Mouse (Mus musculus) midbrain, embryonic 11.5 days (tissue): ENCODE results near the gene Runx1. TPM values are rescaled to one million over a fixed set of nuclear protein-coding genes. Genes with fewer than 3 reads are reported as not detected.

Experiments used
- ATAC-seq: fragments of 200-750 bp; cut with Nextera tagmentation; 2 replicates; pipeline ENCODE4 v1.8.0; 2017; ENCODE audit warnings: moderate TSS enrichment, moderate library complexity; ENCODE audit not compliant: low FRiP score
- DNase-seq: peaks from one replicate; pipeline ENCODE4 v3.0.0; 2015; ENCODE audit warnings: low spot score; ENCODE audit errors: missing footprints
- H3K27ac ChIP-seq: fragments of 300-500 bp; sonication (generic); 2 replicates; pipeline ENCODE4 v1.5.1; 2014; ENCODE audit warnings: low read depth, low read length
- H3K27me3 ChIP-seq: fragments of 300-500 bp; sonication (generic); 2 replicates; pipeline ENCODE4 v1.6.1; 2014; ENCODE audit warnings: mild to moderate bottlenecking, low read length, moderate library complexity, mixed read lengths; ENCODE audit not compliant: control insufficient read depth, insufficient read depth
- H3K36me3 ChIP-seq: fragments of 300-500 bp; sonication (generic); 2 replicates; pipeline ENCODE4 v1.6.1; 2014; ENCODE audit warnings: mild to moderate bottlenecking, low read length, moderate library complexity, mixed read lengths; ENCODE audit not compliant: control insufficient read depth, insufficient read depth
- H3K4me1 ChIP-seq: fragments of 300-500 bp; sonication (generic); 2 replicates; pipeline ENCODE4 v1.6.1; 2014; ENCODE audit warnings: low read length; ENCODE audit not compliant: control insufficient read depth, insufficient read depth
- H3K4me2 ChIP-seq: fragments of 300-500 bp; sonication (generic); 2 replicates; pipeline ENCODE4 v1.6.1; 2014; ENCODE audit warnings: mild to moderate bottlenecking, moderate library complexity
- H3K4me3 ChIP-seq: fragments of 300-500 bp; sonication (generic); 2 replicates; pipeline ENCODE4 v1.5.1; 2014; ENCODE audit warnings: low read depth, low read length
- H3K9ac ChIP-seq: fragments of 300-500 bp; sonication (generic); 2 replicates; pipeline ENCODE4 v1.6.1; 2014; ENCODE audit warnings: low read length
- H3K9me3 ChIP-seq: fragments of 300-500 bp; sonication (generic); 2 replicates; pipeline ENCODE4 v1.6.1; 2016; ENCODE audit warnings: low read length; ENCODE audit not compliant: control insufficient read depth
- WGBS: fragments of 180-500 bp; shearing (Covaris S2); extraction: QIAGEN DNeasy Blood & Tissue Kit; methylation state at CpG from one replicate; pipeline ENCODE4 v1.1.7; 2014; 5-methylcytosine and 5-hydroxymethylcytosine counted together
- polyA plus RNA-seq: library from polyadenylated mRNA; unstranded; fragments of >200 nt; fragmentation: Nextera tagmentation; extraction: Ambion mirVana; gene quantifications from 2 replicates; pipeline ENCODE4 v1.2.1, GENCODE M21; 2014

The Runx1 gene
- polyA plus RNA-seq, 1 experiment from 2014 or later = 0.93 TPM

GRCm38 (mm10) chr16:92861571-92861970, 35.6 kb upstream of the Runx1 start:
- DNase-seq (no peak), ATAC-seq (no peak)
- Histone ChIP-seq H3K4me2 (no peak overlapping the region), H3K36me3 (no peaks in the 10 kb centered on the region), H3K4me1 (no peaks in the 10 kb centered on the region), H3K27me3 (no peaks in the 10 kb centered on the region), H3K4me3 (no peak overlapping the region), H3K27ac (no peak overlapping the region), H3K9me3 (no peaks in the 10 kb centered on the region), H3K9ac (no peak overlapping the region)
- WGBS = 84% methylated on average over 2 of the region's 2 CpGs

- 97% methylated on average over 1 of the region's 1 CpGs for whole genome bisulfite sequencing
- Histone ChIP-seq H3K4me2 (no peak overlapping the region), H3K9ac (no peak overlapping the region), H3K27me3 (no peaks in the 10 kb centered on the region), H3K9me3 (no peaks in the 10 kb centered on the region), H3K4me1 (no peaks in the 10 kb centered on the region), H3K27ac (no peak overlapping the region), H3K36me3 (no peaks in the 10 kb centered on the region), H3K4me3 (no peak overlapping the region)
- no peak for ATAC-seq
- DNase-seq = no peak
Observed at GRCm38 (mm10) chr16:92860649-92861048, 34.7 kb upstream of the Runx1 start.

DNA sequence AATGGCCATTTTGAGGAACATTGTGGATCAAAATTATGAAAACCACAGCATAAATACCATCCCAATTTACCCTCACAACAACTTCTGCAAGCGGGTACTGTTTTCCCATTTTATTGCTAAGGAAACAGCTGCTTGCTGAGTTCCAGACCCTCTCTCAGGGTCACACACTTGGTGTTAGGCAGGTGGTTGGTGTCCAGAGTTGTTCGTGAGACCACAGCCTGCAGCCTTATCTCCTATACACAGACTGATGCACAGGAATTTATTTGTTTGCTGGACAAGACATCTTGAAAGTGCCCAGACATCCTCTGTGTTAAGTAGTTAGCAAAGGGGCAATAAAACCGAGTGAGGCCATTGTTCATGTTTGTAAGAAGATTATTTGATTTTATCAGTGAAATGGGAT, 30.8 kb upstream of the Runx1 start:
- H3K4me1 ChIP-seq = no peaks in the 10 kb centered on the region
- H3K4me2 ChIP-seq = no peak overlapping the region
- 84% methylated on average over 3 of the region's 3 CpGs for WGBS
- no peak overlapping the region for H3K27ac ChIP-seq
- DNase-seq (no peak), ATAC-seq (no peak)
- no peaks in the 10 kb centered on the region for H3K9me3 ChIP-seq
- H3K36me3 ChIP-seq = no peaks in the 10 kb centered on the region
- H3K27me3 ChIP-seq = no peaks in the 10 kb centered on the region
- H3K4me3 ChIP-seq = no peak overlapping the region
- no peak overlapping the region for H3K9ac ChIP-seq

DNA sequence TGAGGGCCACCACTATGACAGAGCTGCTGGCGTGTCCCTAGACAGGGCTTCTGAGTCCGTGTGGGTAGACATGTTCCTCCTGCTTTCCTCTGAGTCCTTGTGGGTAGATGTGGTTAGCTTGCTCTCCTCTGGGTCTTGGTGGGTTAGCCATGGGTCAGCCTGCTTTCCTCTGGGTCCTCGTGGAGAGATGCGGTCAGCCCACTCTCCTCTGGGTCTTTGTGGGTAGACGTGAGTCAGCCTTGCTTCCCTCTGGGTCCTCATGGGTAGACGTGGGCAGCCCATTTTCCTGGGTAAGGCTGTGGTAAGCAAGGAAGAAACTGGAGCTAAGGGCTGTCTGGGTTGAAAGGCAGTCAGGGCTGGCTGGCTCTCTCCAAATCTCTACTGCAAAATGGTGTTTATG, 26.3 kb upstream of the Runx1 start:
- H3K27me3 ChIP-seq = no peaks in the 10 kb centered on the region
- no peak overlapping the region for H3K4me2 ChIP-seq
- no peak overlapping the region for H3K9ac ChIP-seq
- no peak overlapping the region for H3K4me3 ChIP-seq
- DNase-seq (no peak), ATAC-seq (no peak)
- no peaks in the 10 kb centered on the region for H3K9me3 ChIP-seq
- no peaks in the 10 kb centered on the region for H3K36me3 ChIP-seq
- no peaks in the 10 kb centered on the region for H3K4me1 ChIP-seq
- WGBS = 90% methylated on average over 6 of the region's 6 CpGs
- H3K27ac ChIP-seq = no peak overlapping the region

DNA sequence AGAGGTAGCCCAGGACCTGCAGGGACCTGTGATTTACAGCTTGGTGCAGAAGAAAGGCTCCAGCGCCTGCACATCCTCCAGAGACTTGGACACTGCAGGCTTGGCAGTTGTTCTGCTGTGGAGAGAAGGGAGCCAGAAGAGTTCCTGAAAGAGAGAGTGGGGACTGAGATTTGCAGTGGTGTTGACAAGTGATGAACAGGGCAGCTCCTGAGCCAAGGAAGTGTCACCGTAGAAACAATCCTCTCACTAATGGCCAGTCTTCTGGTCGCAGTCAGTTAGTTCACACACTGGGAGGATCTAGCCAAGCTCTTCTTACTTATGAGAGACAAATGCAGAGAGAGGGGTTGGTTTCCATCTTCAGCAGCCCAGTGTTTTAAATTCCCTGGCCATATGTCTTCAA, 24.5 kb upstream of the Runx1 start:
- peaks cover 2% of the 10 kb centered on the region; the same call in 1 of the 2 replicates for H3K4me1 ChIP-seq
- no peak overlapping the region for H3K27ac ChIP-seq
- H3K9me3 ChIP-seq = no peaks in the 10 kb centered on the region
- no peak overlapping the region for H3K9ac ChIP-seq
- no peaks in the 10 kb centered on the region for H3K36me3 ChIP-seq
- H3K4me3 ChIP-seq = no peak overlapping the region
- no peak overlapping the region for H3K4me2 ChIP-seq
- ATAC-seq = no peak
- no peaks in the 10 kb centered on the region for H3K27me3 ChIP-seq
- 86% methylated on average over 3 of the region's 3 CpGs for WGBS
- no peak for DNase-seq

GRCm38 (mm10) chr16:92847762-92848300, 21.9 kb upstream of the Runx1 start:
- Histone ChIP-seq H3K4me1 (peaks cover 2% of the 10 kb centered on the region; the same call in 1 of the 2 replicates), H3K4me3 (no peak overlapping the region), H3K9me3 (no peaks in the 10 kb centered on the region), H3K36me3 (no peaks in the 10 kb centered on the region), H3K9ac (no peak overlapping the region), H3K27me3 (no peaks in the 10 kb centered on the region), H3K27ac (no peak overlapping the region), H3K4me2 (no peak overlapping the region)
- DNase-seq (peak; percentile 8), ATAC-seq (no peak)
- 89% methylated on average over 3 of the region's 3 CpGs for WGBS

DNA sequence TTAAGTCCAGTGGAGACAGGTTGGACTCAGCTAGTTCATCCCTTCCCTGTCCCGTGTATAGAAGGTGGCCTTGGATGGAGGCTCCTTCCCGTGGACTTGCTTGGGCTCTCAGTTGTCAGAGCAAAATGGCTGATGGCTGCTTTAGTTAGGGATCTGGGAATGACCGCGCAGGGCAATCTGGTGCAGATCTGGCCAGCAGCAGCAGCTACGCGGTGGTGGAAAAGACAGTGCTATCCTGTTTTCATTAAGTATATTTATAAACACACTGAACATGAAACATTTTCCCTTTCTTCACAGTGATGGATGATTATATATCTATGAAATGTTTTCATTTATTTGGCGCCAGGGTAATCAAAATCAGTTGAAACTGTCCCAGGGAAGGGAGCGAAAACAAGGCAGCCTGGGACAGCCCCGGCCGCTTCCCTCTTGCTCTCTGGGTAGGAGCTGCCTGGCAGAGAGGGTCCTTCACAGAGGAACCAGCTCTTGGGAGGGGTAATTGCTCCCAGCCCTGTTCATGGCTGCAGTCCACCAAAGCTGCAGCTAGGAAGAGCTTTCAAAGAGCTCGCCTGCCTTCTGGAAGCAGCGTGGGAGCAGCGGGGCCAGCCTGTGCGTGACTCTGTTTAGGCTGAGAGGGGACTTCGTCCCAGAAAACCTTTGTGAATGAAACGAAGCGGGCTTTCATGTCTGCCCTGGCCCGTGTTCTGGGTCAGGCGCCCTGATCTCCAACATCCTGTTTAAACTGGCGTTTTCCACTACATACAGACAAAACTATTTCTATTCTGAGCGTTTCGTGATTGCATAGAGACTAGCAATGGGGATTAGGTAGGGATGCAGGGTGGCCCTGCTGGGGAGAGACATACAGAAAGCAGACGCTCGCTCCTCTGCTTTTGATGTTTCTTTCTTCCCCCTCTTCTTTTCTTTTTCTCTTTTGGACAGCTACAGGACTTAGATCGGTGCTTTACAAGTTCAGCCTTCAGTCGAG, 19.6 kb upstream of the Runx1 start:
- no peaks in the 10 kb centered on the region for H3K9me3 ChIP-seq
- 42% methylated on average over 26 of the region's 26 CpGs for WGBS
- DNase-seq = peak; percentile 89
- peak overlapping the region; percentile 18; the same call in 1 of the 2 replicates for H3K4me2 ChIP-seq
- no peaks in the 10 kb centered on the region for H3K27me3 ChIP-seq
- H3K36me3 ChIP-seq = no peaks in the 10 kb centered on the region
- ATAC-seq = peak; percentile 46; the same call in 1 of the 2 replicates
- no peak overlapping the region for H3K27ac ChIP-seq
- H3K9ac ChIP-seq = 0 out of 2 replicates have a peak overlapping the region, but pooled peaks have one; percentile 9
- H3K4me3 ChIP-seq = no peak overlapping the region
- peaks cover 2% of the 10 kb centered on the region; the same call in 1 of the 2 replicates for H3K4me1 ChIP-seq

- H3K9me3 ChIP-seq = no peaks in the 10 kb centered on the region
- H3K27me3 ChIP-seq = no peaks in the 10 kb centered on the region
- H3K27ac ChIP-seq = no peak overlapping the region
- H3K4me3 ChIP-seq = no peak overlapping the region
- ATAC-seq (no peak), DNase-seq (peak; percentile 12)
- no peaks in the 10 kb centered on the region for H3K36me3 ChIP-seq
- H3K9ac ChIP-seq = no peak overlapping the region
- H3K4me2 ChIP-seq = no peak overlapping the region
- H3K4me1 ChIP-seq = no peaks in the 10 kb centered on the region
Observed at GRCm38 (mm10) chr16:92838709-92839108, 12.8 kb upstream of the Runx1 start.

DNA sequence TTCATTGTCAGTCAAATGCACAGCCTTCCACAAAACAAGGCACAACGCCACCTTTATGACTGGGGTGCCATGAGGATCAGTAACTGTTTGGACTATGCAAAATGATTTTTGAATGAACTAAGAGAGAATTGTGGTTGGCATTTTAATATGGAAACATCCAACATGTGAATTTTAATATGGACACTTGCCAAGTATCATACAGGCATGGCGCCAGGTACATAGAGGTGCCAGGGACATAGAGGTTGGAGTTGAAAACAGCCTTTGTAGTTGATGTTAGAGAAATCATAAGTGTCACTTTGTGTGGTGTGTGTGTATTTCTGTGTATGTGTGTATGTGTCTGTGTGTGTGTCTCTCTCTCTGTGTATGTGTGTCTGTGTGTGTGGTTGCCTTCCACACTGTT, 5.4 kb upstream of the Runx1 start:
- 90% methylated on average over 2 of the region's 2 CpGs for WGBS
- Histone ChIP-seq H3K27ac (no peak overlapping the region), H3K9ac (no peak overlapping the region), H3K4me2 (no peak overlapping the region), H3K36me3 (no peaks in the 10 kb centered on the region), H3K4me1 (peaks cover 11% of the 10 kb centered on the region; the same call in 1 of the 2 replicates), H3K4me3 (no peak overlapping the region), H3K9me3 (no peaks in the 10 kb centered on the region), H3K27me3 (no peaks in the 10 kb centered on the region)
- ATAC-seq (no peak), DNase-seq (no peak)
